Mouse (Mus musculus) duodenum, adult 2 months (tissue): ENCODE data around the gene Lrrc72. TPM values are rescaled to one million over a fixed set of nuclear protein-coding genes. Genes with fewer than 3 reads are reported as not detected.

Experiments used
- polyA plus RNA-seq: library from polyadenylated mRNA; depleted of rRNA; stranded (reverse); fragments of >200 nt; gene quantifications from 2 replicates; pipeline ENCODE4 v1.2.3, GENCODE M21; 2012; ENCODE audit warnings: low replicate concordance; rRNA removed

The Lrrc72 gene
- polyA plus RNA-seq: not detected in 2 replicates

GRCm38 (mm10) chr12:36253298-36253697 is at the start of gene Lrrc72:
TSS of gene Lrrc72 (minus strand) at chr12:36253398.

Other genes with a start within 250 kb of the Lrrc72 start
- gene Tspan13, start 210.9 kb downstream of the Lrrc72 start, polyA plus RNA-seq: 537 and 798 TPM in 2 replicates
- 3.8 and 3.9 TPM in 2 replicates for gene Ankmy2, start 96.3 kb downstream of the Lrrc72 start, polyA plus RNA-seq
- 3.0 and 4.5 TPM in 2 replicates for gene Bzw2, start 95.3 kb downstream of the Lrrc72 start, polyA plus RNA-seq
- 0.18 and 0.71 TPM in 2 replicates for gene Sostdc1, start 60.7 kb upstream of the Lrrc72 start, polyA plus RNA-seq
- 0.46 and 0.85 TPM in 2 replicates for gene Ispd, start 128.1 kb upstream of the Lrrc72 start, polyA plus RNA-seq
- 0.74 and 1.6 TPM in 2 replicates for gene D630036H23Rik, start 128.8 kb upstream of the Lrrc72 start, polyA plus RNA-seq